Mouse (Mus musculus): Measurements from ENCODE around the gene Lmo3. TPM values are rescaled to one million over a fixed set of nuclear protein-coding genes. Genes with fewer than 3 reads are reported as not detected.

The Lmo3 gene
- polyA plus RNA-seq (2012; rRNA removed), result not detected in 2 replicates

DNA sequence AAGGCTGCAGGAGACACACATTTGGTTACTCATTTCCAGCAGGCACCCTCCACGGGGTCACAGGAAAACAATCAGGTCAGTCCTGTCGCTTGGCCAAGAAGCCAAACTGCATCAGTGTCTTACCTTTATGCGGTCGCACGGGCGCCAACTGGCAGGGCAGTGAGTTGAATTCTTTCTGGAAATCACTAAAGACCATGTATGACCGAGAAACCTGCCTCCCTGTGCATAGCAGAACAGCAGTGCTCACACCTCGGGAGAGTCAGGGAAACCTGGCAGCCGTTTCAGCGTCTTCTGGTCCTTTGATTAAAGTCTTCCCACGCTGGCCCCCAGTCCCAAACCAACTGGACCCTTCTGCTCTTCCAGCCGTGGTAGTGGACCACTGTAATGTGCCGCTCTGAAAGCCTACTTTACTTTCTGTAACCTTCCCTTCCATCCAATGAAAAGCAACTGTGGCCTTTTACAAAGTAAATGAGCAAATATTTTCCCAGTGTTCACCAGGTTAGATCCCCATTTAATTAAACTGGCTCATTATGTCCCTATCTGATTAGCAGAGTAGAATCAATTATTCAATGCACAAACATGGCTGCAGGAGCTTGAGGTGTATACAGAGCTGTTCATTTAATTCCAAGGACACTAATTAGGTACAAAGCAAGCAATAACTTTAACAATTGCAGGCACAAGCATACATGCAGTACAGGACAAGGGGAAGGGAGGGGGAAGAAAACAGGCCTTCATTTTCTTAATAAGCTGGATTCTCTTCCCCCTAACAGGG is at the start of gene Lmo3:
Gene Lmo3 (minus strand): TSS at position 235 of the 772 bp plus-strand sequence.
- WGBS, result 83% methylated on average over 13 of the region's 13 CpGs
- H3K4me1 ChIP-seq (replicated peaks; ENCODE audit: control insufficient read depth, insufficient read depth, low read length), result no peaks in the 10 kb centered on the region
- TF ChIP-seq CTCF (IDR thresholded peaks at IDR 0.05; ENCODE audit: borderline replicate concordance, control insufficient read depth, extremely low read depth, insufficient read depth, low read length, poor library complexity), result no peak
- no peak for TF ChIP-seq POLR2A (IDR thresholded peaks at IDR 0.05; ENCODE audit: control insufficient read depth, extremely low read depth, insufficient read depth, low read length, poor library complexity)
- H3K36me3 ChIP-seq (ENCODE audit: control insufficient read depth, insufficient read depth, low read length), result no peaks in the 10 kb centered on the region
- no peak within 1 kb of the TSS for H3K4me3 ChIP-seq (ENCODE audit: control insufficient read depth, insufficient read depth, low read length)
- H3K27me3 ChIP-seq (ENCODE audit: control insufficient read depth, insufficient read depth, low read length), result no peaks in the 10 kb centered on the region
- no peak for DNase-seq
- H3K27ac ChIP-seq (ENCODE audit: control insufficient read depth, insufficient read depth, low read length), result no peak within 1 kb of the TSS

DNA sequence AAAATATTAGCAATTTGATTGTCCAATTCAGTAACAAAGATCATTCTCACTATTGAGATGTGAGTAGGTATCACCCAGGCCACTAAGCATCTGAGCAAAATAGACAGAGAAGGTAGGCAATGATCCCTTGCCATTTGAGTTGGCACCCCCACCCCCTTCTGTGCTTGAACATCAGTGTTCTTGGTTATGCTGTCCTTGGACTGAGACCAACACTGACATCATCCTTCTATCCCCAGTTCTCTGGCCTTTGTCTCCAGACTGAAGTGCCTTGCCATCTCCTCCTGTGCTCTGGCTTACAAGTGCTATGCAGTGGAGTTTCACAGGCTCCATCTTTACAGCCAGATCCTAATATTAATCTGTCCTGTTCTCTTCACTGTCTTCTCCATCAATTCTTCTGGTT is 39.0 kb upstream of the Lmo3 start:
- TF ChIP-seq POLR2A (IDR thresholded peaks at IDR 0.05; ENCODE audit: control insufficient read depth, extremely low read depth, insufficient read depth, low read length, poor library complexity) (no peak), CTCF (IDR thresholded peaks at IDR 0.05; ENCODE audit: borderline replicate concordance, control insufficient read depth, extremely low read depth, insufficient read depth, low read length, poor library complexity) (no peak)
- H3K27ac ChIP-seq (ENCODE audit: control insufficient read depth, insufficient read depth, low read length), result no peak overlapping the region
- no peaks in the 10 kb centered on the region for H3K4me1 ChIP-seq (replicated peaks; ENCODE audit: control insufficient read depth, insufficient read depth, low read length)
- DNase-seq, result no peak
- H3K36me3 ChIP-seq (ENCODE audit: control insufficient read depth, insufficient read depth, low read length), result no peaks in the 10 kb centered on the region
- H3K27me3 ChIP-seq (ENCODE audit: control insufficient read depth, insufficient read depth, low read length), result no peaks in the 10 kb centered on the region
- no peak overlapping the region for H3K4me3 ChIP-seq (ENCODE audit: control insufficient read depth, insufficient read depth, low read length)

DNA sequence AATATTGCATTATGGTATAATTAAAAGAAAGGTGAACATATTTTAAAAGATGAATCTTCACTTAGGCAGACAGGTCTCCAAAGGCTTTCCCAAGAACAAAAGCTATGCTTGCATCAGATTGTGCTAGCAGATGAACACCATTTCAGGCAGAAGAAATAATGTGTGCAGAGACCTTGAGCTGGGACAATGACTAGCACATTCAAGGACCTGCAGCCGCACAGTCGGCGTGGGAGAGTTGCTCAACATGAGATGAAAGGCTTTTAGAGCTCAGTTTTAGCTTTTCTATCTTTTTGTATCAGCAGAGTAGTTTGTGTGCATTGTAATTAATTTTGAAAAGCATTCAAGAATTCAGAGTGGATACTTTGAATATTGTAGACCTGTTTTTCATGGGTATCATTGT is 36.6 kb upstream of the Lmo3 start:
- H3K27ac ChIP-seq (ENCODE audit: control insufficient read depth, insufficient read depth, low read length), result no peak overlapping the region
- no peak overlapping the region for H3K4me3 ChIP-seq (ENCODE audit: control insufficient read depth, insufficient read depth, low read length)
- 88% methylated on average over 3 of the region's 3 CpGs for WGBS
- no peaks in the 10 kb centered on the region for H3K36me3 ChIP-seq (ENCODE audit: control insufficient read depth, insufficient read depth, low read length)
- no peaks in the 10 kb centered on the region for H3K27me3 ChIP-seq (ENCODE audit: control insufficient read depth, insufficient read depth, low read length)
- DNase-seq, result no peak
- no peak for TF ChIP-seq POLR2A (IDR thresholded peaks at IDR 0.05; ENCODE audit: control insufficient read depth, extremely low read depth, insufficient read depth, low read length, poor library complexity)
- TF ChIP-seq CTCF (IDR thresholded peaks at IDR 0.05; ENCODE audit: borderline replicate concordance, control insufficient read depth, extremely low read depth, insufficient read depth, low read length, poor library complexity), result no peak
- H3K4me1 ChIP-seq (replicated peaks; ENCODE audit: control insufficient read depth, insufficient read depth, low read length), result no peaks in the 10 kb centered on the region

DNA sequence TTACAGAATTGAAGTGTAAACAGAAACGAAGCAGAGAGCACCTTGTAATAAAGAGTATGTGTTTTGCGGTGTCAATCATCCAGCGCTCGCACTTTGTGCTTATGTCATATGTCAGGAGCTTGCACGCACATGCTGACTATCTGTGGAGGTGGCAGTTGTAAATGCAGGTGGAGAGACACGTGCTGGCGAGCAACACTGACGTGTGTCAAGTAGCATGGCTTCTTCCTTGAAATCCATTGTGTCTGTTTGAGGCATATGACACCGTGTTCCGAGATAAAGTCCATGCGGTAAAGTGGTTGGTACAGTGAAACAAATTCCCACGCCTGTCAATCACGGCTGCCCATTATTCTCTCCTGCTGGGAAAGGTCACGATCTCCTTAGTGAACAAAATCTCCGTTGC is 15.2 kb upstream of the Lmo3 start:
- H3K27ac ChIP-seq (ENCODE audit: control insufficient read depth, insufficient read depth, low read length), result no peak overlapping the region
- WGBS, result 92% methylated on average over 15 of the region's 15 CpGs
- H3K4me1 ChIP-seq (replicated peaks; ENCODE audit: control insufficient read depth, insufficient read depth, low read length), result no peaks in the 10 kb centered on the region
- no peak overlapping the region for H3K4me3 ChIP-seq (ENCODE audit: control insufficient read depth, insufficient read depth, low read length)
- no peak for DNase-seq
- TF ChIP-seq POLR2A (IDR thresholded peaks at IDR 0.05; ENCODE audit: control insufficient read depth, extremely low read depth, insufficient read depth, low read length, poor library complexity) (no peak), CTCF (IDR thresholded peaks at IDR 0.05; ENCODE audit: borderline replicate concordance, control insufficient read depth, extremely low read depth, insufficient read depth, low read length, poor library complexity) (no peak)
- no peaks in the 10 kb centered on the region for H3K36me3 ChIP-seq (ENCODE audit: control insufficient read depth, insufficient read depth, low read length)
- no peaks in the 10 kb centered on the region for H3K27me3 ChIP-seq (ENCODE audit: control insufficient read depth, insufficient read depth, low read length)

DNA sequence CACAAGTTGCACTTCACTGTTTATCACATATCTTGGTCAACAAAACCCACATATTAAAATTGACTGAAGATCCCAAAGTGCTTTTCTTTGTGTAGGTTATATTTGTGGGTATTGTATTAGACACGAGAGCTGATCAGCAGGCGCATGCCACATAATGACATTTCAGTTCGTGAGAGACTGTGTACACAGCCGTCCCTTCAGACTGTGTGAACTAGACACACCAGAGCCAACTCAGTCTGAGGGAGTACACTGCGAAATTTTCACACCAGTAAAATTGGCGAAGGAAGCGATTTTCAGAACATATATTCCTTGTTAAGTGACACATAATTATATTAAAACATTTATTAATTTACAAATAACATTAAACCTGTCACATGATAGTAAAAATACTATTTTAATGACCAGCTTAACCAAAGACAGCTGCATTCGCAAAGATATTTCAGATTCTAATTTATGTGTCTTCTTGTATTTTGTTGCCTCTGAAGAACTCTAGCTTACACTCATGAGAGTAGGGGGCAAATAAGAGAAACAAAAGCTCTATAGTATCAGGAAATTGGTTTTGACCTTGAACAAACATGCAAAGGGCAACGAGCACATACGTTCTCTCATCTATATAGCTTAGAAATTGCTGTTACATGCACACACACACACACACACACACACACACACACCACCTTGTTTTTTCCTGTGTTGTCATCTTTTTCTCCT is 14.4 kb upstream of the Lmo3 start:
- Histone ChIP-seq H3K4me3 (ENCODE audit: control insufficient read depth, insufficient read depth, low read length) (no peak overlapping the region), H3K36me3 (ENCODE audit: control insufficient read depth, insufficient read depth, low read length) (no peaks in the 10 kb centered on the region), H3K4me1 (replicated peaks; ENCODE audit: control insufficient read depth, insufficient read depth, low read length) (no peaks in the 10 kb centered on the region), H3K27ac (ENCODE audit: control insufficient read depth, insufficient read depth, low read length) (no peak overlapping the region), H3K27me3 (ENCODE audit: control insufficient read depth, insufficient read depth, low read length) (no peaks in the 10 kb centered on the region)
- WGBS, result 87% methylated on average over 10 of the region's 10 CpGs
- DNase-seq, result no peak
- TF ChIP-seq CTCF (IDR thresholded peaks at IDR 0.05; ENCODE audit: borderline replicate concordance, control insufficient read depth, extremely low read depth, insufficient read depth, low read length, poor library complexity) (no peak), POLR2A (IDR thresholded peaks at IDR 0.05; ENCODE audit: control insufficient read depth, extremely low read depth, insufficient read depth, low read length, poor library complexity) (no peak)

DNA sequence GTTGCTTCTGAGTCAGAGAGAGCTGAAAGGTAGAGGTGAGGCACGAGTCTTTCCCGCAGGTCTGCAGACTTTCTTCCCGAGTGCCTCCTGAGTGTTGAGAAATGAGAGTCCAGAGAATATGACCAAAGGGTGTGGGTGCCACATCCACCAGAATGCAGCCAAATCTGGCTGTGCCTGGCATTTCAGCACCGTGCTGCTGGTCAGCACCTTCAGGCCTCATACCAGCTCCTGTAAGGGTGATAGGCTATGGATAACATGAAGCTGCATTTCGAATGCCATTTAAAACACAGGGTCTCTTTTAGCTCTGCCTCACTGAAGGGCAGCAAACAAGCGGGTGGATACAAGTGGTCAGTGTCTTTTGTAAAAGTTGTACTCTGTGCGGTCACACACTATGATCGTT is 1.5 kb upstream of the Lmo3 start:
- Histone ChIP-seq H3K4me3 (ENCODE audit: control insufficient read depth, insufficient read depth, low read length) (no peak overlapping the region), H3K4me1 (replicated peaks; ENCODE audit: control insufficient read depth, insufficient read depth, low read length) (no peaks in the 10 kb centered on the region), H3K36me3 (ENCODE audit: control insufficient read depth, insufficient read depth, low read length) (no peaks in the 10 kb centered on the region), H3K27ac (ENCODE audit: control insufficient read depth, insufficient read depth, low read length) (no peak overlapping the region), H3K27me3 (ENCODE audit: control insufficient read depth, insufficient read depth, low read length) (no peaks in the 10 kb centered on the region)
- DNase-seq, result no peak
- WGBS, result 79% methylated on average over 8 of the region's 8 CpGs
- TF ChIP-seq CTCF (IDR thresholded peaks at IDR 0.05; ENCODE audit: borderline replicate concordance, control insufficient read depth, extremely low read depth, insufficient read depth, low read length, poor library complexity), result no peak

All from thymus, adult 2 months (tissue).